Mouse (Mus musculus): ENCODE results near the gene Ppp1r16b. TPM values are rescaled to one million over a fixed set of nuclear protein-coding genes. Genes with fewer than 3 reads are reported as not detected.

The Ppp1r16b gene
- total RNA-seq (2021) = 10 to 100 TPM; 74.2 to 76.5 TPM
- long read RNA-seq, experiment 1, full-length matches to known transcripts = 2 of 6 reads
- long read RNA-seq, experiment 1, partial matches to known transcripts = 0 of 6 reads
- long read RNA-seq, experiment 1, other reads (novel, unspliced or antisense) = 4 of 6 reads
- long read RNA-seq, experiment 2, full-length matches to known transcripts = 1 of 3 reads
- long read RNA-seq, experiment 2, partial matches to known transcripts = 0 of 3 reads
- long read RNA-seq, experiment 2, other reads (novel, unspliced or antisense) = 2 of 3 reads

- DNase-seq (ENCODE audit: low spot score in 2 of 2) = no peak
- intact Hi-C loops (cut with DNase I) = loop anchor here (5.0 kb wide), 1 partner anchor 77 kb away; no protein-coding TSS in a partner anchor
Measured at GRCm38 (mm10) chr2:158665098-158665497, at the start of gene Ppp1r16b. Gene Ppp1r16b, plus strand, starts transcription at chr2:158665398.

- DNase-seq (ENCODE audit: low spot score in 2 of 2) = no peak
- intact Hi-C loops (cut with DNase I) = no loop called here
Measured at GRCm38 (mm10) chr2:158615702-158616101, 49.5 kb upstream of the Ppp1r16b start.

DNA sequence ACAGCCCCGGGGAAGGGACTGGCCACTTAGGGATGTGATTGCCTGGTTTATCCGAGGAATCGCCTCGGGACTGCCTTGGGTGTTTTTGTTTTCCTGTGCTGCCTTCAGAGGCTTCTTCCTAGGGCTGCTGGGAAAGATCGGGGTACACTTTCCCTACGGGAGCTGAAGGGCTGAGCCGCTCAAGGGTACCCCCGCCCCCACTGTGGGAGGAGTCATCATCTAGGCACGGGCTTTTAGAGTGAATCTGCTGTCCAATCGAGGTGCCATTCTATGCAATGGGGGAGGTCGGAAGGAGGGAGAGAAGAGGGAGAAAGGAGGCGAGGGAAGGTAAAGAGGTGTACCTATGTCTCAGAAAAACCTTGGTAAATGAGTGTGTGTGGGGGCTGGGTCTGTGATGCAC lies 48.9 kb upstream of the Ppp1r16b start:
- peak in 1 of 2 experiments; percentile 43 for DNase-seq (ENCODE audit: low spot score in 2 of 2)
- intact Hi-C loops (cut with DNase I) = no loop called here

DNA sequence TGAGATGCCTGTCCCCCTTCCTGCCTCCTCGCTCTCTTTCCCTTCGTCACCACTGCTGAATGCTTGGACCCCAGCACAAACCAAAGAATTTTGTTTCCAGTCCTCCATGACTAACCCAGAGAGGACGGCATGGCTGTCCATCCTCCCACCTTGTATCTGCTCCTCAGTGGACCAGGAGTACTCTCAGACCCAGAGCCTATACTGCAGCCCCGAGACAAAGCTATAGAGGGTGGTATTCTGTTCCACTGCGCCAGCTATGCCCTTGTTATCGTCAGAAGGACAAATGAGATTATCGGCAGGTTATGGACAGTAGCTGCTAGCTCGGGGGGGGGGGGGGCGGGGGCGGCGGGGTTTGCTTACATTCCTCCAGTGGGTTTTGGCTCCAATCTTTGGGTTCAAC lies 48.4 kb upstream of the Ppp1r16b start:
- DNase-seq (ENCODE audit: low spot score in 2 of 2) = no peak
- intact Hi-C loops (cut with DNase I) = no loop called here

DNA sequence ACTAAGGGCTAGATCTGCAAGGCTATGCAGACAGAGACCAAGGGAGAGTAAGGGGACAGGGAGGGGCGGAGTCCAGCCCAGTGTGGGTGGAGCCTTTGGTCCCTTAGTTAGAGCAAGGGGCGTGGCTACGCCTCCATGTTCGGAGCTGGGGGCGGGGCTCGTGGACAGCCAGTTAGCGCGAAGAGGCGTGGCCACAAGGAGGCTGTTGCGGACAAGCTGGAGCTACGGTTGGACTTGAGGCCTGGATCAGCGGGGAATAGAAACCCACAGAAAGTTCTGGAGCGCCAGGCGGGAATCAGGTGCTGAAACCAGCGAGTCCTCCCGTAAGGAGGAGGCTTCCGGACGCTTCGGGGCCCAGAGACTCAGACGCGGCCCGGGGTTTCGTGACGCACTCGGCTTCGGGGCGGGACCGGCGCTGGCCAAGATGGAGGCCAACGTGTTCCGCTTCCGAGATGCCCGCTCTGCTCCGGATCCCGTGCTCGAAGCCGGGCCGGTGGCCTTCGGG lies 40.4 kb upstream of the Ppp1r16b start, which contains the start of gene Actr5:
Actr5 (plus strand) TSS at position 171 of the 505 bp plus-strand sequence.
- peak; percentile 90 to 93 for DNase-seq (ENCODE audit: low spot score in 2 of 2)
- intact Hi-C loops (cut with DNase I) = loop anchor here (5.0 kb wide), 1 partner anchor 77 kb away; no protein-coding TSS in a partner anchor

GRCm38 (mm10) chr2:158625231-158625630 lies 40.0 kb upstream of the Ppp1r16b start:
- intact Hi-C loops (cut with DNase I) = loop anchor here (5.0 kb wide), 1 partner anchor 78 kb away; no protein-coding TSS in a partner anchor
- no peak for DNase-seq (ENCODE audit: low spot score in 2 of 2)

DNA sequence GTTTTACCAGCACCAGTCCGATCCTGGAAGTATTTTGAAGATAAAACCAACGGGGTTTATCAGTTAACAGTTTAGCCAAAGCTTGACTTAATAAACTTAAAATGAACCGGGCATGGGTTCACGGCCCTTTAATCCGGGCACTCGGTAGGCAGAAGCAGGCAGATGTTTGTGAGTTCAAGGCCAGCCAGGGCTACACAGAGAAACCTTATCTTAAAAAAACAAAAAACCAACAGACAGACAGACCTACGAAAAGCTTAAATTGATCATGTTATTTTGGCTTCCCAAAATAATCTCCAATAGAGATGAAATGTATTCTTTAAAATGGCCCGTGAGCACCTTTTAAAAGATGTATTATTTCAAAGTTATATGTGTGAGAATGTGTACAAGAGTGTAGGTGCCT lies 39.5 kb upstream of the Ppp1r16b start:
- intact Hi-C loops (cut with DNase I) = loop anchor here (5.0 kb wide), 1 partner anchor 78 kb away; no protein-coding TSS in a partner anchor
- DNase-seq (ENCODE audit: low spot score in 2 of 2) = no peak

DNA sequence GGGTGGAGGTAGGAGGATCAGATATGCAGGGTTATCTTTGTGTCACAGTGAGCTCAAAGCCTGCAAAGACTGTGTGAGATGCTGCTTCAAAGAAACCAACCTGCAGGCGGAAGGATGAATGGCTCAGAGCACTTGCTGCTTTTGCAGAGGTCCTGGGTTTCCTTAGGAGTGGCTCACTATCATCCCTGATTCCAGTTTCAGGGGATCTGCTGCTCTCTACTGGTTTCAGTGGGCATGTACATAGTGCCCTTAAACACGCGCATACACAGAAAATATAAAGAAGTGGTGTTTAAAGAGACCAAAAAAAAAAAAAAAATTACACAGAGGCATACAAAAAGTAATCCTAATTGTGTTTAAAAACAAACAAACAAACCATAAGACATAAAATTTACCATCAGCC lies 36.3 kb upstream of the Ppp1r16b start:
- DNase-seq (ENCODE audit: low spot score in 2 of 2) = peak in 1 of 2 experiments; percentile 55
- intact Hi-C loops (cut with DNase I) = loop anchor here (5.0 kb wide), 1 partner anchor 82 kb away; no protein-coding TSS in a partner anchor

DNA sequence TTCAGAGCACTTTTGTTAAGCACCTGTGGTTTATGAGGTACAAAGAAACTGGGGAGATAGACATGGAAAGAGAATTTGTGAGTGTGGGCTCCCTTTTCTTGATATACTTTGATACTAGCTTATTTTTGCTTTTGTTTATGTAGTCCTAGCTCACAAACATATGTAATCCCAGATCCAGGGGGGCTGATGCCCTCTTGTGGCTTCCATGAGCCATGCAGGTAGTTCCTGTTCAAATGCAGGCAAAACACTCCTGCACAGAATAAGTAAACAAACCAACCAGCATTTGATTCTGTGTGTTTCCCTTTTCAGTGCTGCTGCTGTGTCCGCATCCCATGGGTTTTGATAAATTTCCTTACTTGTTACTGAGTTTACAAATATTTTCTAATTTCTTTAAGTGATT lies 35.8 kb upstream of the Ppp1r16b start:
- intact Hi-C loops (cut with DNase I) = loop anchor here (5.0 kb wide), 1 partner anchor 82 kb away; no protein-coding TSS in a partner anchor

DNA sequence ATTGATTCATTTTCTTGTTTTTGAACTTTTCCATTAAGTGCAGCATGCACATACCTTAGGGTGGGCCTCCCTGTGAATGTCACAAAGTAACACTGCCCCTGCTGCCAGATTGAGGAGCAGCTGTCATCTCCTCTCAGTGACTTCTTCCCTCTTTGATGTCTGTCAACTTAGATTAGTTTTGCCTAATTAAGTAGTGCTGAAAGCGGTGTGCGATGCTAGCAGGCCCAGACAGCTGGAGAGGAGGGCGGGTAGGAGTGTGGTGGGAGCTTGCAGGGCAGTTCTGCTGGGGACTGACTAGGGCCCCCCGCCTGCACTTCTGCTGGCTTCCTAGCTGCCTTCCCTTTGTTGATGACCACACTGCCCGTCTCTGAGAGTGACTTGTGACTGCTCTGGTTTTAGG lies 33.3 kb upstream of the Ppp1r16b start:
- no peak for DNase-seq (ENCODE audit: low spot score in 2 of 2)
- intact Hi-C loops (cut with DNase I) = no loop called here

More for the DNA sequence above, 35.8 kb upstream of the Ppp1r16b start:
- peak in 1 of 2 experiments; percentile 56 for DNase-seq (ENCODE audit: low spot score in 2 of 2)

DNA sequence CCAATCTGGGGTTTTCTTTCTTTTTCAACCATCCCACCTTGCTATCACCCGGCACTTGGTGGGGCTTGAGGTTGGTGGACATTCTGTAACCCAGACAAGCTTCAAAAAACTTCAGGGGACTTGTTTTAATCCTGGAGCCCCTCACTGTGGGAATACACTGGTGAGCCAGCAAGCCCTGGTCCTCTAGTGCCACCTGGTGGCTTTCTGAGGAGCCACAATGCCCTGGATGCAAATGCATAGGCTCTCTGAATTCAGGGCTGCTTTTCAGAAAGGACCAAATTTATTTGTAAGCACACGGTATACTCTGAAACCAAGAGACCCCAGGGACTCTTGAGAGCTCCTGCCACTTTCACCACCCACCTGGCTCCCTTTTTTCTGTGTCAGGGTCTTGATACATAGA lies 23.3 kb upstream of the Ppp1r16b start:
- peak; percentile 78 to 87 for DNase-seq (ENCODE audit: low spot score in 2 of 2)
- intact Hi-C loops (cut with DNase I) = loop anchor here (5.0 to 10.0 kb wide), 2 partner anchors 95 to 267 kb away; partner anchors contain the start of gene Snhg11

DNA sequence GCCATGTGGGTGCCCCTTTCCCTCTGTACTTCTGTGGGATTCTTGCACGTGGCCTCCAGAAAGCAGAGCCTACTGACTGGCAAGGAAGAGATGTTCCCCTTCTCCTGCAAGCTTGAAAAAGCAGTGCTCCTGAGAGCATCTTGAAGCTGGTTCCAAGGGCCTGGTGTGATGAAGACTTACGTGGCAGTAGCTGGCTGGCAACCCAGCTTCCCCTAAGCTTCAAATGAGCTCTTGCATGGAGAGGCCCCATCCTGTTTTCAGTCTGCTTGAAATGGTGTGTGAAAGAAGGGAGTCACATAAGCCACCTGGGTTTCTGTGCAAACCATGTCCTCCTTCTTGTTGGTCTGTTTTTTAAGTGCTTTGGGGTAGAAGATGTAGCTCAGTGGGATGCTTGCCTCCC lies 22.6 kb upstream of the Ppp1r16b start:
- DNase-seq (ENCODE audit: low spot score in 2 of 2) = no peak
- intact Hi-C loops (cut with DNase I) = loop anchor here (5.0 to 10.0 kb wide), 2 partner anchors 95 to 268 kb away; partner anchors contain the start of gene Snhg11

DNA sequence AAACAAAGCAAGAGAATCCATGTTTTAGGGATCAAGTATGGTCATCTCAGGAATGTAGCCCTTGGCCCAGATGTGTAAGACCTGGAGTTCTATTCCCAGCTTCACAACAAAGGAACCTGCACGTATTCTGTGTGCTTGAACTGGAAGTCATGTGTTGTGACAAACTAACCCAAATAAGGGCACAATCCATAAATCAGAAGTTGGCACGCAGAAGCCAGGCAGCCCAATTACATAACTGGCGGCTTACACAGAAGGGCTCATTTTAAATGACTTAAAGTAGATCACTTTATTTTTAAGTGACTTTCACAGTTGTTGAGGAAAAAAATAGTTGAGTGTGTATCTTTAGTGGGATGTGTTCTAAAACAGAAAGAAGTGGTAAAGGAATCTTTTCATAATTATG lies 21.4 kb upstream of the Ppp1r16b start:
- intact Hi-C loops (cut with DNase I) = loop anchor here (5.0 to 10.0 kb wide), 2 partner anchors 96 to 269 kb away; partner anchors contain the start of gene Snhg11
- peak; percentile 55 to 73 for DNase-seq (ENCODE audit: low spot score in 2 of 2)

DNA sequence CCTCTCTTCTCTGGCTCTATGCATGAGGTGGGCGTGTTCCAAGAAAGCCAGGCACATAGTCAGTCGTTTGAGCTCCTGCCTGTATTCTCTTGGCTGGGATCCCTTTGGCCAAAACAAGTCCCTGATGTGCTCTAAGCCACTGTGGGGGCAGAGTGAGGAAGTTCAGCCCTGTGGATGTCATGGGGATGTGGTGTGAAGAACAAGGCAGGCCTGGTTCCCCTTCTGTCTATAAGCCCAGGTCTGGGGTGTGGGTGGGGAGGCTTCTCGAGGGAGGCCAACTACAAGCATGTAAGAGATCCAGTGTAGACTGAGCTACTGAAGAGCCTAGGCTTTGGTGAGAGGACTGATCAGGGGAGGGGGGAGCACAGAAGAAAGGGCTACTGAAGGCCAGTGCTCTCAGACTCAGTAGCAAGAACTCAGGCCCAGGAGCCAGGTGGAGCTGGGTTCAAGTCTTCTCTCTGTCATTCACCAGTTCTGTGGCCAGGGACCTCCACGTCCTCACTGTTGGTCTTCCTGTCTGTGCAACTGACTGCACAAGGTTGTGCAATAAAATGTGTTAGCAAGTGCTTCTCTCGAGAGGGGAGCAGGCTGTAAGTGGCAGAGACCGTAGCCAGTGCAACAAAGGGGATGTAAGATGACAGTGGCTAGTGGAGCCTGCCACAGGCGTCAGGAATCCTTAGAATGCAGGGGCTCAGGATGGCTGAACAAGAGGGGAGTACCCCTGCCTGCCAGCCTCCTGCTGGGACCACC lies 13.9 kb upstream of the Ppp1r16b start:
- no peak for DNase-seq (ENCODE audit: low spot score in 2 of 2)
- intact Hi-C loops (cut with DNase I) = no loop called here

- peak; percentile 88 to 92 for DNase-seq (ENCODE audit: low spot score in 2 of 2)
- intact Hi-C loops (cut with DNase I) = no loop called here
Measured at GRCm38 (mm10) chr2:158652985-158653384, 12.2 kb upstream of the Ppp1r16b start.

DNA sequence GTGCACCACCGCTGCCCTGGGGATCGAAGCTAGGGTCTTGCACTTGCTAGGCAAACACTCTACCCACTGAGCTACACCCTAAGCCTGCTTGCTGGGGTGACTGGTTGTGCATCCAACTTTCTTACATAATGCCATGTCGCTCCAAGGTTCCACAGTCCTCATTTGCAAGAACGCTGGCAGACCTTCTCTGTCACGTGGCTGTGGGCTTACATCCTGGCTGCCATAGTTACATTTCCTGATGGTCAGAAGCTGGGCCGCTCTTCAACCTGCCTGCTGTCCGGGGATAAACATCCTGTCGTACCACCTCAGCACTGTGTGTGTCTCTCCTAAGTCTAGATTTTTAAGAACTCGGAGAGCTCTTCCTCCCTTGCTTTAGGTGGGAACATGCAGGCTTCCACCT lies 10.5 kb upstream of the Ppp1r16b start:
- DNase-seq (ENCODE audit: low spot score in 2 of 2) = no peak
- intact Hi-C loops (cut with DNase I) = no loop called here

GRCm38 (mm10) chr2:158655806-158656205 lies 9.4 kb upstream of the Ppp1r16b start:
- intact Hi-C loops (cut with DNase I) = no loop called here
- no peak for DNase-seq (ENCODE audit: low spot score in 2 of 2)

DNA sequence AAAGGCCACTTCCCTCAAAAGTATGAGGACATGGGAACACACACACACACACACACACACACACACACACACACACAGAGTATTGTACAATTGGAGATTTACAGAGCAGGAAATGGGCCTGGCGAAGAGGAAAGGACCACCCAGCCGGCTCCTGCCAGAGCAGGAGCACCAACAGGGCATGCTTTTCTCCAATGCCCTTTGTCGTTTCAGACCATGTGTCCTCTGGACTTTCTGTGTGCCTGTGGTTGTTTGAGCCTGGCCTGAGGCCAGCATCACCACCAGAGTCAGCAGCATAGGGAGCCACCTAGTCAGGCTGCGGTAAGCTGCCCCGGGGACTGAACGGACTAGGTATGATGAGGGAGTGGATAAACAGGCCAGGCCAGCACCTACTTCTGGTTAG lies 6.4 kb upstream of the Ppp1r16b start:
- intact Hi-C loops (cut with DNase I) = no loop called here

GRCm38 (mm10) chr2:158659346-158659745 lies 5.9 kb upstream of the Ppp1r16b start:
- intact Hi-C loops (cut with DNase I) = no loop called here
- DNase-seq (ENCODE audit: low spot score in 2 of 2) = no peak

More for the DNA sequence above, 6.4 kb upstream of the Ppp1r16b start:
- no peak for DNase-seq (ENCODE audit: low spot score in 2 of 2)
